ENCODE assay signal across 12 mouse cellular contexts in genomic region chr10:8498951-8499891, GRCm38 (mm10). TPM values are rescaled to one million over a fixed set of nuclear protein-coding genes. Genes with fewer than 3 reads are reported as not detected.
DNase-seq lines count a peak whose midpoint lies in the region; ATAC-seq and TF ChIP-seq lines count a peak whose summit lies in the region.
"Had no signal": no experiment of that assay in that cellular context is flagged by ENCODE, and none has a peak within 500 bp of the region (broad histone marks: within the 10 kb centered on the region; RNA-seq: fewer than 3 reads in every experiment).

No protein-coding gene starts in this region.

- H3K4me3 ChIP-seq in gastrocnemius, adult 2 months, result no peak overlapping the region
- H3K4me3 ChIP-seq: limb, embryonic 13.5 days had no signal

- intact Hi-C loops in gastrocnemius, adult 2 months (cut with DNase I), result no loop called here

- TF ChIP-seq CTCF in gastrocnemius, adult 2 months (IDR thresholded peaks at IDR 0.05), result no peak

- peak; percentile 22 for DNase-seq in gastrocnemius, adult 2 months
- DNase-seq in gastrocnemius, postnatal 25 days, result no peak
- DNase-seq in right cerebral cortex, postnatal 10 days (ENCODE audit: low spot score in 2 of 2), result peak; percentile 37 to 56
- no peak for DNase-seq in right cerebral cortex, postnatal 36 days (ENCODE audit: low spot score in 2 of 2)
- peak; percentile 79 to 80 for DNase-seq in cerebellum, adult 18-20 months
- DNase-seq in adrenal gland, adult 18-20 months (ENCODE audit: low spot score in 2 of 2), result no peak
- no peak for DNase-seq in spleen, postnatal 14 days (ENCODE audit: low spot score in 2 of 2)
- DNase-seq: kidney, adult 8-10 months; lung, embryonic 14.5 days had no signal

- ATAC-seq in granulocyte monocyte progenitor cell, adult 5-6 weeks (replicated peaks; ENCODE audit: poor library complexity, severe bottlenecking), result peak; percentile 33
- ATAC-seq: midbrain, embryonic 16.5 days had no signal

- no peak overlapping the region for H3K27ac ChIP-seq in gastrocnemius, adult 2 months
- H3K27ac ChIP-seq: limb, embryonic 13.5 days had no signal

RNA-seq across cellular contexts. Expression of gene Ust, which starts 19.4 kb away (rescaled TPM):
- 1 to 10 TPM in 1 of 2 experiments, under 1 TPM in 1; 0.99 to 1.8 TPM for total RNA-seq in gastrocnemius, adult 2 months (2021)
- total RNA-seq in gastrocnemius, postnatal 25 days (2021), result 1 to 10 TPM; 1.5 to 2.3 TPM
- 0.17 and 0.96 TPM in 2 replicates for total RNA-seq in granulocyte monocyte progenitor cell, adult 5-6 weeks (2014; fragmentation: Nextera tagmentation)
- total RNA-seq in granulocyte monocyte progenitor cell, adult 5-6 weeks (2017), result 0.56 TPM in 1 of 2 replicates, not detected in the other
- 1 to 10 TPM; 5.9 to 6.4 TPM for total RNA-seq in adrenal gland, adult 18-20 months (2021)

Comparison
In these comparisons a context has a peak if more than half of its experiments do, and no peak if none do; other contexts are left out.
1. DNase-seq: peak in gastrocnemius, adult 2 months (single experiment), right cerebral cortex, postnatal 10 days (2 of 2) and cerebellum, adult 18-20 months (2 of 2); none in gastrocnemius, postnatal 25 days (single experiment), right cerebral cortex, postnatal 36 days (0 of 2), adrenal gland, adult 18-20 months (0 of 2) and spleen, postnatal 14 days (0 of 2).